Mouse (Mus musculus) skeletal muscle tissue, postnatal 0 days (tissue): ENCODE measurements around the gene Map3k10. TPM values are rescaled to one million over a fixed set of nuclear protein-coding genes. Genes with fewer than 3 reads are reported as not detected.

ENCODE experiments used
- polyA plus RNA-seq: library from polyadenylated mRNA; unstranded; fragments of >200 nt; fragmentation: Nextera tagmentation; extraction: Ambion mirVana; gene quantifications from 2 replicates; pipeline ENCODE4 v1.2.1, GENCODE M21; 2015

The Map3k10 gene
- 2.8 and 5.1 TPM in 2 replicates for polyA plus RNA-seq

DNA sequence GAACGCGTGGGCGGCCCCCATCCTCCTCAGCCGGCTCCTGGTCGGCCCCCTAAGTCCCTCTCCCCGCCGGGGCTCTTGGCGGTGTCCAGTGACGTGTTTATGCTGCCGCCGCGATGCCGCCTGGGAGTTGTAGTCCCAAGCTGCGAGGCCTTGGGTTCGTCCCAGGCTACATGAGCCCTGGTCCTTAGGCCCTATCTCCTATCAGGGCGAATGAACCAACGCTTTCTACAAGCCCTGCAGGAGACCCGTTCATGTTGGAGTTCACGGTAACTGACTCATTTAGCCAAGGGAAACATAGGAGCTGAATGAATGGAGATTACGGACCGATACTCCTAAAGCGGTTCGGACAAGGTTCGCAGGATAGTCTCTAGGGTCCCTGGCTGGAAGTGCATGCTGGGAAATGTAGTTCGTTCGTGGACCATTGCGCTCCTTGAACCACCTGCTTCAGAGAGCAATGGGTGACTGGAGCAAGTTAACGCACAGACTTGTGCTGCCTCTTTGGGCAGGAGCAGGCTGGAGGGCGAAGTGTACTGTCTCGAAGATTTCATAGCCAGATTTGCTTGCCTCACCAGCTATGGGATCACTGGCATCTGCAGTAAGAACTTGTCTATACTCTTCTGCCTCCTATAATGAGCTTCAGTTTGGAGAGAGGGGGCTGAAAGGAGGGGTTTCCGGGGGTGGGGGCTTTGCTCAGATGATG lies at the start of gene Map3k10:
Map3k10 (minus strand) TSS at position 77 of the 700 bp plus-strand sequence.

DNA sequence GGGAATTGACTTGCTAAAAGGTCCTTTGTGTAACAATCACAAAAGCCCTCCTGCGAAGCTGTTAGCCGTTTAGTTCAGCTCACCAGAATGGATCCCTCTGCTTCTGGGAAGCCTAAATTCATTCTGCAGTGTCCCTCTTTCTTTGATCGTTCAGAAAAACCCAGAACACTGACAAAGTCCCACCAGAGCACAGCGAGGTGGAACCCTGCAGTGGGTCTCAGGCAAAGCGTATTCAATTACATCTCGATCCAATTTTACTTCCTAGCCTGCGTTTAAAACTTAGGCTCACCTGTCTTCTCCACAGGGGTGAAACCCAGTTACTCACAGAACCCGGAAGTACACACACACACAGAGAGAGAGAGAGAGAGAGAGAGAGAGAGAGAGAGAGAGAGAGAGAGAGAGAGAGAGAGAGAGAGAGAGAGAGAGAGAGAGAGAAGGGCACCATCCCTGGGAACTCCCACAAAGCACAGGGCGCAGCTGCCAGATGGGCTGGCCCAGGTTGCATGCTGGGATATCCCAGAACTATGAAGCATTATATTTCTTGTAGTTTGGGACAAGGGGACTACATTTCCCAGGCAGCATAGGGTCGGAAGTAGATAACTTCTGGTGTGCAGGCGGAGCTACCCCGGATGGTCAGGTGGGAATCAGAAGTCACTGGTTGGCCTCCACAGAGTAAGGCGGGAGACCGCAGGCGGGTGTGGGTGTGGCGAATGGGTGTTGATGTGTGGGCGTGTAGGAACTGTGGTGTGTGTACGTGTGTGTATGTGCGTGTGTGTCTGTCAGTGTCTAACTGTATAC lies 14.6 kb upstream of the Map3k10 start, which contains the start of gene Zfp607b:
Zfp607b (plus strand) TSS at position 526 of the 798 bp plus-strand sequence.

DNA sequence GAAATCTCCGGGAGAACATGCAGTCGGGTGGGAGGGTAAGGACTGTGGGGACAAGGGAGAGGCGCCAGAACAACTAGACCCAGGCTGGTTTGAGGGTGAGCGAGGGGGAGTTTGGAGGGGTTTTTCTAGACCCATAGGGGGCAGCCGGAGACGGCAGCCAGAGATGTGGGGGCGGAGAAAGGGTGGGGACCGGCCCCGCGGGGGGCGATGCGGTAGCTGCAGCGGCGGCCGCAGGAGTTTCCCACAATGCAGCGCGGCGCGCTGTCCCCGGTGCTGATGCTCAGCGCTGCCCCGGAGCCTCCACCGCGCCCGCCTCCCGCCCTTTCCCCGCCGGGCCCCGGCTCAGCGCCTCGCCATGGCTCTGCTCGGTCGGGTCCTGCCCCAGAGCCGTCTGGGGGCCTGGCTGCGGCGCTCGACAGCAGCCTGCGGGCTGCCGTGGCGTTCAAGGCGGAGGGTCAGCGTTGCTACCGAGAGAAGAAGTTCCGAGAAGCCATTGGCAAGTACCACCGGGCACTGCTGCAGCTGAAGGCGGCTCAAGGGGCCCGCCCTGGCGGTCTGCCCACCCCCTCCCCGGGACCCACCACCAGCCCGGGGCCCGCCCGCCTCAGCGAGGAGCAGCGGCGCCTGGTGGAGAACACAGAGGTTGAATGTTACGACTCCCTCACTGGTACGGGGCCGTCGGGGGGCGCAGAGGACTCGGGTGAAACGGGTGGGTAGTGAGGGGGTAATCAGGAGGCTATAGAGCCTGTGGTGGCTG lies 20.5 kb downstream of the Map3k10 start, which contains the start of gene Ttc9b:
Ttc9b (plus strand) TSS at position 235 of the 757 bp plus-strand sequence.

Other genes starting within 250 kb of the Map3k10 start
- gene Sptbn4, start 226.9 kb downstream of the Map3k10 start, polyA plus RNA-seq: 0.12 and 0.18 TPM in 2 replicates
- gene Blvrb, start 226.6 kb downstream of the Map3k10 start, polyA plus RNA-seq: 30.3 and 46.4 TPM in 2 replicates
- gene Sertad3, start 200.8 kb downstream of the Map3k10 start, polyA plus RNA-seq: 20.3 and 21.0 TPM in 2 replicates
- gene Sertad1, start 187.7 kb downstream of the Map3k10 start, polyA plus RNA-seq: 27.1 and 31.3 TPM in 2 replicates
- gene Prx, start 175.3 kb downstream of the Map3k10 start, polyA plus RNA-seq: 9.2 and 10.2 TPM in 2 replicates
- gene Hipk4, start 151.3 kb downstream of the Map3k10 start, polyA plus RNA-seq: 1.0 and 1.1 TPM in 2 replicates
- 54.0 and 62.4 TPM in 2 replicates for gene Pld3, start 121.4 kb downstream of the Map3k10 start, polyA plus RNA-seq
- gene 2310022A10Rik, start 121.4 kb downstream of the Map3k10 start, polyA plus RNA-seq: 96.5 and 111 TPM in 2 replicates
- 116 and 131 TPM in 2 replicates for gene Akt2, start 83.0 kb downstream of the Map3k10 start, polyA plus RNA-seq
- gene Ttc9b, start 20.7 kb downstream of the Map3k10 start, polyA plus RNA-seq: 0.07 TPM in 1 of 2 replicates, not detected in the other
- gene Zfp607b, start 14.7 kb upstream of the Map3k10 start, polyA plus RNA-seq: 2.4 and 2.8 TPM in 2 replicates
- 8.7 and 10.3 TPM in 2 replicates for gene Zfp60, start 56.8 kb upstream of the Map3k10 start, polyA plus RNA-seq
- gene Zfp626, start 132.6 kb upstream of the Map3k10 start, polyA plus RNA-seq: 0.87 and 0.96 TPM in 2 replicates
- 2.7 and 2.9 TPM in 2 replicates for gene Zfp59, start 164.0 kb upstream of the Map3k10 start, polyA plus RNA-seq
- 1.8 TPM in 2 replicates for gene Zfp607a, start 182.9 kb upstream of the Map3k10 start, polyA plus RNA-seq